39 mouse cellular contexts compared by ENCODE assay signal in the genomic region with DNA sequence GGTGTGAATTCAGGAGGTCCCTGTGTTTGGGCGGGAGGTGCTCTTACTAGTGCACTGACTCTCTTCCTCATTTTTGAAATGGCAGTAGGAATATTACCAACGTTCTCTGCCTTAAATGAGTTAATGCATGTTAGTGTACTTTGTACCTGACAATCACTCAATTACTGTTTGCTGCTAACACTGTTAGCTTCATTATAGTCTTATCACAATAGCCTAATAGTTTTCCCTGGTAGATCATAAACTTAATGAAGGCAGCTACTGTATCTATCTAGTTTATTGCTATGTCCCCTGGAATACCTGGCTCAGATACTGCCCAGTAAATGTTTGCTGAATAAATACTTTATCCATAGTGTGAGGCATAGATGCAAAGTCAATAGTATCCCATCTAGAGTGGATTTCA. TPM values are rescaled to one million over a fixed set of nuclear protein-coding genes. Genes with fewer than 3 reads are reported as not detected.
"Had no signal": no experiment of that assay in that cellular context is flagged by ENCODE, and none has a peak within 500 bp of the region (broad histone marks: within the 10 kb centered on the region; RNA-seq: fewer than 3 reads in every experiment).

No protein-coding gene starts in this region.

- H3K4me3 ChIP-seq: limb, embryonic 10.5 days; limb, embryonic 12.5 days; limb, embryonic 13.5 days; limb, embryonic 15.5 days; liver, embryonic 12.5 days; liver, embryonic 13.5 days; liver, embryonic 15.5 days; lung, embryonic 15.5 days; megakaryocyte, embryonic 14.5 days; midbrain, embryonic 10.5 days; midbrain, embryonic 12.5 days; midbrain, embryonic 13.5 days; midbrain, embryonic 15.5 days; myocyte; neural tube, embryonic 12.5 days had no signal

- ATAC-seq: liver, embryonic 12.5 days; liver, postnatal 0 days; lung, postnatal 0 days; midbrain, embryonic 13.5 days; midbrain, embryonic 15.5 days; midbrain, embryonic 16.5 days had no signal

- DNase-seq: left cerebral cortex, postnatal 4 days; liver; liver, embryonic 13.5 days; liver, postnatal 0 days; lung, adult 18-20 months; lung, adult 2 months; lung, embryonic 14.5 days; lung, postnatal 10 days; lung, postnatal 14 days; lung, postnatal 4 days; midbrain, embryonic 14.5 days had no signal

- H3K27me3 ChIP-seq: limb, embryonic 15.5 days; liver, embryonic 12.5 days; liver, embryonic 13.5 days; liver, embryonic 15.5 days; lung, embryonic 15.5 days; megakaryocyte, embryonic 14.5 days; midbrain, embryonic 12.5 days; midbrain, embryonic 13.5 days; midbrain, embryonic 15.5 days; neural tube, embryonic 12.5 days had no signal

- H3K9me3 ChIP-seq: limb, embryonic 10.5 days; limb, embryonic 12.5 days; limb, embryonic 13.5 days; limb, embryonic 15.5 days; liver, embryonic 12.5 days; liver, embryonic 13.5 days; liver, embryonic 15.5 days; lung, embryonic 15.5 days; megakaryocyte, embryonic 14.5 days; midbrain, embryonic 10.5 days; midbrain, embryonic 12.5 days; midbrain, embryonic 13.5 days; midbrain, embryonic 15.5 days; neural tube, embryonic 12.5 days had no signal

- H3K4me1 ChIP-seq: limb, embryonic 12.5 days; limb, embryonic 13.5 days; limb, embryonic 15.5 days; liver, embryonic 12.5 days; liver, embryonic 13.5 days; liver, embryonic 15.5 days; lung, embryonic 15.5 days; megakaryocyte, embryonic 14.5 days; midbrain, embryonic 10.5 days; midbrain, embryonic 12.5 days; midbrain, embryonic 13.5 days; midbrain, embryonic 15.5 days; neural tube, embryonic 12.5 days had no signal

- H3K27ac ChIP-seq: limb, embryonic 10.5 days; limb, embryonic 12.5 days; limb, embryonic 13.5 days; limb, embryonic 15.5 days; liver, embryonic 12.5 days; liver, embryonic 13.5 days; liver, embryonic 14.5 days; liver, embryonic 15.5 days; lung, embryonic 15.5 days; macrophage; midbrain, embryonic 10.5 days; midbrain, embryonic 12.5 days; midbrain, embryonic 13.5 days; midbrain, embryonic 15.5 days; neural tube, embryonic 12.5 days had no signal

- H3K36me3 ChIP-seq: limb, embryonic 10.5 days; limb, embryonic 12.5 days; limb, embryonic 13.5 days; limb, embryonic 15.5 days; liver, embryonic 12.5 days; liver, embryonic 13.5 days; liver, embryonic 15.5 days; lung, embryonic 15.5 days; midbrain, embryonic 10.5 days; midbrain, embryonic 12.5 days; midbrain, embryonic 13.5 days; midbrain, embryonic 15.5 days; neural tube, embryonic 12.5 days had no signal

- H3K9ac ChIP-seq: limb, embryonic 12.5 days; limb, embryonic 13.5 days; limb, embryonic 15.5 days; liver, embryonic 12.5 days; liver, embryonic 13.5 days; liver, embryonic 14.5 days; liver, embryonic 15.5 days; liver, postnatal 0 days; lung, embryonic 14.5 days; lung, embryonic 15.5 days; midbrain, embryonic 12.5 days; midbrain, embryonic 13.5 days; midbrain, embryonic 15.5 days; neural tube, embryonic 12.5 days had no signal

- H3K4me2 ChIP-seq: limb, embryonic 12.5 days; limb, embryonic 13.5 days; limb, embryonic 15.5 days; liver, embryonic 11.5 days; liver, embryonic 12.5 days; liver, embryonic 13.5 days; liver, embryonic 15.5 days; lung, embryonic 14.5 days; lung, embryonic 15.5 days; midbrain, embryonic 11.5 days; midbrain, embryonic 12.5 days; midbrain, embryonic 13.5 days; midbrain, embryonic 15.5 days; neural tube, embryonic 12.5 days had no signal

RNA-seq across cellular contexts. Expression of a gene that starts 15.2 kb away (rescaled TPM):
- total RNA-seq: left cerebral cortex, postnatal 4 days; liver, adult 2 months; megakaryocyte progenitor cell, adult 5-6 weeks; megakaryocyte, adult 5-6 weeks; megakaryocyte-erythroid progenitor cell, adult 5-6 weeks; monocyte, adult 5-6 weeks had no signal
- polyA plus RNA-seq: limb, embryonic 10.5 days; limb, embryonic 11.5 days; limb, embryonic 12.5 days; liver, adult 2 months; liver, embryonic 11.5 days; liver, embryonic 12.5 days; liver, embryonic 13.5 days; liver, embryonic 15.5 days; liver, embryonic 16.5 days; liver, postnatal 0 days; lung, adult 2 months; lung, embryonic 14.5 days; lung, embryonic 16.5 days; lung, postnatal 0 days; macrophage; midbrain, embryonic 10.5 days; midbrain, embryonic 11.5 days; myocyte had no signal
